Mouse (Mus musculus) ES-E14 (cell line): Measurements from ENCODE around the gene Sh3pxd2a. TPM values are rescaled to one million over a fixed set of nuclear protein-coding genes. Genes with fewer than 3 reads are reported as not detected.

Experiments used
- DNase-seq: peaks from one replicate; pipeline ENCODE4 v3.0.0-alpha.2; 2013; ENCODE audit warnings: low read depth, low spot score
- H3K27ac ChIP-seq: 2 replicates; pipeline ENCODE4 v1.5.1; 2012; ENCODE audit warnings: low read depth, mild to moderate bottlenecking, low read length, moderate library complexity, mixed read lengths; ENCODE audit not compliant: poor library complexity, insufficient read depth, severe bottlenecking
- H3K36me3 ChIP-seq: 2 replicates; pipeline ENCODE4 v1.6.1; 2012; ENCODE audit warnings: mild to moderate bottlenecking, low read length, moderate library complexity, mixed read lengths; ENCODE audit not compliant: control insufficient read depth, poor library complexity, insufficient read depth, severe bottlenecking
- H3K4me1 ChIP-seq, 2 experiments: fragments of 150-350 bp in 1 of 2; sonication (generic) in 1 of 2; 2 replicates each; pipeline ENCODE4 v1.6.1; 2012; ENCODE audit warnings: low read length in 2 of 2, mild to moderate bottlenecking in 1 of 2, mixed read lengths in 1 of 2; ENCODE audit not compliant: control insufficient read depth in 2 of 2, insufficient read depth in 2 of 2, poor library complexity in 1 of 2
- H3K4me3 ChIP-seq, 2 experiments: fragments of 150-350 bp in 1 of 2; sonication (generic) in 1 of 2; 2 replicates each; pipeline ENCODE4 v1.5.1; 2012; ENCODE audit warnings: low read length in 2 of 2, low read depth in 1 of 2, mild to moderate bottlenecking in 1 of 2, mixed read lengths in 1 of 2; ENCODE audit not compliant: insufficient read depth in 1 of 2, poor library complexity in 1 of 2, severe bottlenecking in 1 of 2
- H3K9ac ChIP-seq: 2 replicates; pipeline ENCODE4 v1.6.1; 2012; ENCODE audit warnings: low read depth, mild to moderate bottlenecking, low read length, mixed read lengths; ENCODE audit not compliant: poor library complexity, insufficient read depth, severe bottlenecking
- H3K9me3 ChIP-seq: fragments of 150-350 bp; sonication (generic); 2 replicates; pipeline ENCODE4 v1.6.1; 2012; ENCODE audit warnings: low read depth, mild to moderate bottlenecking, low read length; ENCODE audit not compliant: control insufficient read depth, insufficient read depth
- CHD2 ChIP-seq: IDR thresholded peaks from 2 replicates; pipeline ENCODE4 v1.6.1; 2014; ENCODE audit warnings: mild to moderate bottlenecking, low read depth, low read length, inconsistent platforms
- HCFC1 ChIP-seq: IDR thresholded peaks from 2 replicates; pipeline ENCODE4 v1.6.1; 2012; ENCODE audit warnings: low read length, inconsistent platforms, borderline replicate concordance; ENCODE audit not compliant: insufficient read depth
- MAFK ChIP-seq: IDR thresholded peaks from 2 replicates; pipeline ENCODE4 v1.6.1; 2014; ENCODE audit warnings: mild to moderate bottlenecking, low read depth, low read length, inconsistent platforms; ENCODE audit not compliant: insufficient read depth
- ZC3H11A ChIP-seq: IDR thresholded peaks from 2 replicates; pipeline ENCODE4 v1.6.1; 2012; ENCODE audit warnings: low read depth, mild to moderate bottlenecking, inconsistent platforms, low read length, borderline replicate concordance
- ZNF384 ChIP-seq: IDR thresholded peaks from 2 replicates; pipeline ENCODE4 v1.6.1; 2012; ENCODE audit warnings: low read depth, low read length, inconsistent platforms
- in situ Hi-C, 2 experiments: fragments of 600-800 bp; cut with MboI; formaldehyde crosslinking; loops; one replicate each; pipeline ENCODE4 v1.15.1; 2025; ENCODE audit warnings: low sequenced_read_pairs in 2 of 2, inconsistent platforms in 1 of 2; ENCODE audit not compliant: unreplicated experiment in 2 of 2
- total RNA-seq: library from RNA; depleted of rRNA; stranded (reverse); fragments of 300-350 nt; gene quantifications from 2 replicates; pipeline ENCODE4 v1.2.3, GENCODE M21; 2012

The Sh3pxd2a gene
- total RNA-seq, 1 experiment: 13.0 TPM

GRCm38 (mm10) chr19:47374916-47375573 is 89.2 kb downstream of the Sh3pxd2a start:
- Histone ChIP-seq H3K9me3 (no peaks in the 10 kb centered on the region), H3K9ac (no peak overlapping the region), H3K36me3 (no peaks in the 10 kb centered on the region), H3K4me1 (peaks cover 2 to 22% of the 10 kb centered on the region in 2 experiments; a peak in 3 of 4 replicates), H3K27ac (no peak overlapping the region), H3K4me3 (no peak overlapping the region)
- in situ Hi-C loops: loop anchor here in 1 of 2 experiments (5.0 kb wide), 1 partner anchor 92 kb away; no protein-coding TSS in a partner anchor
- DNase-seq: no peak
- no peak for TF ChIP-seq ZC3H11A
- no peak for TF ChIP-seq ZNF384

GRCm38 (mm10) chr19:47374440-47374839 is 89.8 kb downstream of the Sh3pxd2a start:
- in situ Hi-C loops: loop anchor here in 1 of 2 experiments (5.0 kb wide), 1 partner anchor 93 kb away; no protein-coding TSS in a partner anchor
- H3K4me3 ChIP-seq: no peak overlapping the region
- H3K36me3 ChIP-seq: no peaks in the 10 kb centered on the region
- H3K9me3 ChIP-seq: no peaks in the 10 kb centered on the region
- H3K9ac ChIP-seq: no peak overlapping the region
- no peak overlapping the region for H3K27ac ChIP-seq
- peaks cover 0 to 19% of the 10 kb centered on the region in 2 experiments; a peak in 3 of 4 replicates for H3K4me1 ChIP-seq
- peak; percentile 88 for DNase-seq
- no peak for TF ChIP-seq MAFK
- no peak for TF ChIP-seq CHD2
- TF ChIP-seq ZNF384: no peak
- no peak for TF ChIP-seq HCFC1
- no peak for TF ChIP-seq ZC3H11A

DNA sequence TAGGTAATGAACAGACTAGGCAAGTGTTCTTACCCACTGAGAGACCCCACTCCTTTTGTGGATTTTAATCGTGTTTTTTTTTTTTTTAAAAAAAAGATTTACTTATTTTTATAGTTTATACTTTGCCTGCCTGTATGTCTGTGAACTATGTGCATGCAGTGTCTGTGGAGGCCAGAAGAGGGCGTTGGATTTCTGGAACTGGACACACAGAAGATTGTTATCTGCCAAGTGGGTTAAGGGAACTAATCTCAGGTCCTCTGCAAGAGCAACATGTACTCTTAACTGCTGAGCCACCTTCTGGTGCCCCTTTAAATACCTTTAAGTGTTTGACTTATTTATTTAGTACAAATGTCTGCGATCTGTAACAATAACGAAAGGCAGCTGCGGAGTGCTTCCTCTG is 92.2 kb downstream of the Sh3pxd2a start:
- Histone ChIP-seq H3K27ac (no peak overlapping the region), H3K4me3 (no peak overlapping the region), H3K9ac (no peak overlapping the region), H3K4me1 (peaks cover 0 to 5% of the 10 kb centered on the region in 2 experiments; a peak in 1 of 4 replicates), H3K9me3 (no peaks in the 10 kb centered on the region), H3K36me3 (no peaks in the 10 kb centered on the region)
- DNase-seq: no peak
- TF ChIP-seq CHD2: no peak
- TF ChIP-seq ZC3H11A: peak; percentile 49
- TF ChIP-seq ZNF384: no peak
- in situ Hi-C loops: loop anchor here in 1 of 2 experiments (5.0 kb wide), 1 partner anchor 95 kb away; no protein-coding TSS in a partner anchor

DNA sequence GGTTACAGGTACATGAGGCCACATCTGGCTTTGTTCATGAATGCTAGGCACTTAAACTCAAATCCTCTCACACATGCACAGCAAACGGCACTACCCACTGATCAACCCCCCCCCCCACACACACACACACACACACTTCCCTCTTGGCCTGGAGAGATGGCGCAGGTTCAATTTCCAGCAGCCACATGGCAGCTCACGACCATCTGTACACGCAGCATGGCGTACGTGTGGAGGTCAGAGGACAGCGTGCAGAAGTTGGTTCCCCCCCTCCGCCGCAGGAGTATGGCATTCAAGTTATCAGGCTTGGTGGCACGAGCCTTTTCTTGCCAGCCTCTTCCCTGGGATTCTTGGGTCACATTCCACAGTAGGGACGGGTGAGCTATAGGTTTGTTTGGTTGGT is 92.7 kb downstream of the Sh3pxd2a start:
- in situ Hi-C loops: loop anchor here in 1 of 2 experiments (5.0 kb wide), 1 partner anchor 96 kb away; no protein-coding TSS in a partner anchor
- H3K36me3 ChIP-seq: no peaks in the 10 kb centered on the region

More for the DNA sequence above, 92.7 kb downstream of the Sh3pxd2a start:
- DNase-seq: no peak
- peaks cover 0 to 5% of the 10 kb centered on the region in 2 experiments; a peak in 1 of 4 replicates for H3K4me1 ChIP-seq
- H3K9ac ChIP-seq: no peak overlapping the region
- no peaks in the 10 kb centered on the region for H3K9me3 ChIP-seq
- H3K27ac ChIP-seq: no peak overlapping the region
- TF ChIP-seq MAFK (no peak), HCFC1 (no peak), ZC3H11A (no peak), ZNF384 (no peak), CHD2 (no peak)
- H3K4me3 ChIP-seq: no peak overlapping the region
